Mouse (Mus musculus): Measurements from ENCODE around the gene Tead3. TPM values are rescaled to one million over a fixed set of nuclear protein-coding genes. Genes with fewer than 3 reads are reported as not detected.
"Not testable (repeated sequence)": the region's sequence is repeated elsewhere in the genome, so short reads cannot be mapped to it uniquely, and the experiment has no call there.

Tead3 gene
- polyA plus RNA-seq, 1 experiment from 2014 or later: 15.4 TPM

GRCm38 (mm10) chr17:28340578-28340977 is 10.0 kb downstream of the Tead3 start:
- Histone ChIP-seq H3K27me3 (no peaks in the 10 kb centered on the region), H3K4me1 (peaks cover 53% of the 10 kb centered on the region), H3K4me3 (peak overlapping the region; percentile 25; the same call in 1 of the 2 replicates), H3K9me3 (no peaks in the 10 kb centered on the region), H3K27ac (peak overlapping the region; percentile 40; the same call in 1 of the 2 replicates), H3K4me2 (replicated peaks) (peak overlapping the region; percentile 60), H3K36me3 (peaks cover 53% of the 10 kb centered on the region), H3K9ac (peak overlapping the region; percentile 58)
- no peak; the same call in 1 of the 2 replicates for ATAC-seq (ENCODE audit: low FRiP score, low read depth)
- 68% methylated on average over 7 of the region's 7 CpGs for WGBS

- H3K27me3 ChIP-seq: no peaks in the 10 kb centered on the region
- no peak overlapping the region for H3K27ac ChIP-seq
- peaks cover 82% of the 10 kb centered on the region for H3K36me3 ChIP-seq
- no peak overlapping the region for H3K4me2 ChIP-seq (replicated peaks)
- no peak for ATAC-seq (ENCODE audit: low FRiP score, low read depth)
- WGBS: 91% methylated on average over 7 of the region's 7 CpGs
- H3K4me1 ChIP-seq: peaks cover 37% of the 10 kb centered on the region
- H3K9me3 ChIP-seq: no peaks in the 10 kb centered on the region
- H3K4me3 ChIP-seq: no peak overlapping the region
- H3K9ac ChIP-seq: no peak overlapping the region
Observed at GRCm38 (mm10) chr17:28337547-28337946, 13.1 kb downstream of the Tead3 start.

GRCm38 (mm10) chr17:28335267-28335666 is 15.3 kb downstream of the Tead3 start:
- Histone ChIP-seq H3K4me1 (peaks cover 31% of the 10 kb centered on the region), H3K4me2 (replicated peaks) (no peak overlapping the region), H3K4me3 (no peak overlapping the region), H3K27me3 (no peaks in the 10 kb centered on the region), H3K9ac (no peak overlapping the region; the same call in 1 of the 2 replicates), H3K9me3 (no peaks in the 10 kb centered on the region), H3K36me3 (peaks cover 93% of the 10 kb centered on the region), H3K27ac (no peak overlapping the region)
- WGBS: 72% methylated on average over 10 of the region's 10 CpGs
- no peak for ATAC-seq (ENCODE audit: low FRiP score, low read depth)

GRCm38 (mm10) chr17:28332915-28333546 is 17.6 kb downstream of the Tead3 start:
- H3K4me1 ChIP-seq: peaks cover 41% of the 10 kb centered on the region
- no peak for ATAC-seq (ENCODE audit: low FRiP score, low read depth)
- H3K27ac ChIP-seq: peak overlapping the region; percentile 72; the same call in 1 of the 2 replicates
- peaks cover 83% of the 10 kb centered on the region for H3K36me3 ChIP-seq
- WGBS: 52% methylated on average over 31 of the region's 31 CpGs
- H3K27me3 ChIP-seq: no peaks in the 10 kb centered on the region
- H3K4me3 ChIP-seq: no peak overlapping the region
- no peaks in the 10 kb centered on the region for H3K9me3 ChIP-seq
- peak overlapping the region; percentile 54 for H3K9ac ChIP-seq
- H3K4me2 ChIP-seq (replicated peaks): peak overlapping the region; percentile 21

- Histone ChIP-seq H3K9me3 (no peaks in the 10 kb centered on the region), H3K4me2 (replicated peaks) (no peak overlapping the region), H3K27ac (peak overlapping the region; percentile 72; the same call in 1 of the 2 replicates), H3K4me1 (peaks cover 47% of the 10 kb centered on the region), H3K27me3 (no peaks in the 10 kb centered on the region), H3K36me3 (peaks cover 76% of the 10 kb centered on the region), H3K4me3 (no peak overlapping the region), H3K9ac (0 out of 2 replicates have a peak overlapping the region, but pooled peaks have one; percentile 35)
- WGBS: 40% methylated on average over 13 of the region's 13 CpGs
- ATAC-seq (ENCODE audit: low FRiP score, low read depth): no peak
Observed at GRCm38 (mm10) chr17:28332113-28332914, 18.3 kb downstream of the Tead3 start.

GRCm38 (mm10) chr17:28331241-28332112 is 19.1 kb downstream of the Tead3 start:
- Histone ChIP-seq H3K4me3 (no peak overlapping the region), H3K9ac (no peak overlapping the region), H3K27ac (peak overlapping the region; percentile 72; the same call in 1 of the 2 replicates), H3K9me3 (no peaks in the 10 kb centered on the region), H3K4me2 (replicated peaks) (0 out of 2 replicates have a peak overlapping the region, but pooled peaks have one; percentile 94), H3K27me3 (no peaks in the 10 kb centered on the region), H3K4me1 (peaks cover 47% of the 10 kb centered on the region), H3K36me3 (peaks cover 70% of the 10 kb centered on the region)
- ATAC-seq (ENCODE audit: low FRiP score, low read depth): no peak
- 20% methylated on average over 7 of the region's 7 CpGs for WGBS

- WGBS: 58% methylated on average over 8 of the region's 8 CpGs
- Histone ChIP-seq H3K4me2 (replicated peaks) (peak overlapping the region; percentile 94; the same call in 1 of the 2 replicates), H3K36me3 (peaks cover 68% of the 10 kb centered on the region), H3K4me1 (peaks cover 47% of the 10 kb centered on the region)
- H3K9me3 ChIP-seq; H3K4me3 ChIP-seq; H3K27ac ChIP-seq; ATAC-seq (ENCODE audit: low FRiP score, low read depth); H3K9ac ChIP-seq; H3K27me3 ChIP-seq: not testable (repeated sequence)
Observed at GRCm38 (mm10) chr17:28330590-28330989, 20.0 kb downstream of the Tead3 start.

GRCm38 (mm10) chr17:28330232-28330546 is 20.4 kb downstream of the Tead3 start:
- Histone ChIP-seq H3K4me3 (peak overlapping the region; percentile 97), H3K9me3 (no peaks in the 10 kb centered on the region), H3K27ac (peak overlapping the region; percentile 95; the same call in 1 of the 2 replicates), H3K36me3 (peaks cover 68% of the 10 kb centered on the region), H3K27me3 (no peaks in the 10 kb centered on the region), H3K4me1 (peaks cover 47% of the 10 kb centered on the region), H3K4me2 (replicated peaks) (peak overlapping the region; percentile 94), H3K9ac (peak overlapping the region; percentile 100)
- whole genome bisulfite sequencing: 48% methylated on average over 2 of the region's 2 CpGs
- ATAC-seq (ENCODE audit: low FRiP score, low read depth): no peak

- Histone ChIP-seq H3K9me3 (0 out of 2 replicates have a peak, but pooled peaks cover under 1% of the 10 kb centered on the region), H3K27ac (peak overlapping the region; percentile 95), H3K36me3 (peaks cover 69% of the 10 kb centered on the region), H3K27me3 (no peaks in the 10 kb centered on the region), H3K4me1 (peaks cover 47% of the 10 kb centered on the region), H3K4me2 (replicated peaks) (peak overlapping the region; percentile 94), H3K4me3 (peak overlapping the region; percentile 97), H3K9ac (peak overlapping the region; percentile 100)
- WGBS: 4% methylated on average over 4 of the region's 4 CpGs
- no peak for ATAC-seq (ENCODE audit: low FRiP score, low read depth)
Observed at GRCm38 (mm10) chr17:28329503-28330231, 20.9 kb downstream of the Tead3 start.

- Histone ChIP-seq H3K4me1 (peaks cover 46% of the 10 kb centered on the region), H3K27me3 (no peaks in the 10 kb centered on the region), H3K4me3 (peak overlapping the region; percentile 97), H3K4me2 (replicated peaks) (peak overlapping the region; percentile 94), H3K36me3 (peaks cover 69% of the 10 kb centered on the region), H3K9me3 (peaks cover 8% of the 10 kb centered on the region; the same call in 1 of the 2 replicates), H3K27ac (peak overlapping the region; percentile 95), H3K9ac (peak overlapping the region; percentile 100)
- under 1% methylated on average over 25 of the region's 25 CpGs for WGBS
- 0 out of 2 replicates have a peak, but pooled peaks have one; percentile 0 for ATAC-seq (ENCODE audit: low FRiP score, low read depth)
Observed at GRCm38 (mm10) chr17:28328946-28329345, 21.7 kb downstream of the Tead3 start.

GRCm38 (mm10) chr17:28328366-28328928 is 22.2 kb downstream of the Tead3 start, which contains the start of gene Rpl10a:
Rpl10a (plus strand) TSS chr17:28328471.
- peak; percentile 89 for ATAC-seq (ENCODE audit: low FRiP score, low read depth)
- H3K9me3 ChIP-seq: peaks cover 8% of the 10 kb centered on the region; the same call in 1 of the 2 replicates
- peak within 1 kb of the TSS; percentile 95 for H3K27ac ChIP-seq
- no peaks in the 10 kb centered on the region for H3K27me3 ChIP-seq
- peak within 1 kb of the TSS; percentile 100 for H3K9ac ChIP-seq
- H3K36me3 ChIP-seq: peaks cover 68% of the 10 kb centered on the region
- WGBS: under 1% methylated on average over 67 of the region's 67 CpGs
- H3K4me2 ChIP-seq (replicated peaks): peak within 1 kb of the TSS; percentile 94
- peaks cover 41% of the 10 kb centered on the region for H3K4me1 ChIP-seq
- peak within 1 kb of the TSS; percentile 97 for H3K4me3 ChIP-seq
